Mouse (Mus musculus) E14TG2a.4 (cell line): ENCODE measurements around the gene Drd5.
A peak's percentile ranks its signal among the peaks of the same experiment; 100 is the strongest.

Source experiments
- H3K27me3 ChIP-seq: 2 replicates; pipeline ENCODE4 v1.6.1; 2014; ENCODE audit warnings: low read length, control low read depth; ENCODE audit not compliant: insufficient read depth
- H3K36me3 ChIP-seq: 2 replicates; pipeline ENCODE4 v1.6.1; 2014; ENCODE audit warnings: low read length, control low read depth; ENCODE audit not compliant: insufficient read depth
- H3K4me1 ChIP-seq: replicated peaks from 2 replicates; pipeline ENCODE4 v1.6.1; 2014; ENCODE audit warnings: low read depth, low read length, control low read depth
- H3K4me3 ChIP-seq: replicated peaks from 2 replicates; pipeline ENCODE4 v1.5.1; 2014; ENCODE audit warnings: mild to moderate bottlenecking, low read length
- H3K9me3 ChIP-seq: 2 replicates; pipeline ENCODE4 v1.6.1; 2014; ENCODE audit warnings: low read length, control low read depth
- CTCF ChIP-seq: conservative IDR thresholded peaks from 2 replicates; pipeline ENCODE4 v1.5.1; 2014; ENCODE audit warnings: low read length
- NANOG ChIP-seq: IDR thresholded peaks from 2 replicates; pipeline ENCODE4 v1.6.1; 2014; ENCODE audit warnings: borderline replicate concordance, low read length, mixed read lengths
- POU5F1 ChIP-seq: IDR thresholded peaks from 2 replicates; pipeline ENCODE4 v1.6.1; 2014; ENCODE audit warnings: low read length, borderline replicate concordance

Drd5 gene

GRCm38 (mm10) chr5:38318966-38319786 is at the start of gene Drd5:
TSS of gene Drd5 (plus strand) at chr5:38319367.
- peaks cover 12% of the 10 kb centered on the region for H3K4me1 ChIP-seq
- peaks cover 9% of the 10 kb centered on the region for H3K9me3 ChIP-seq
- H3K27me3 ChIP-seq, result peaks cover 92% of the 10 kb centered on the region
- no peaks in the 10 kb centered on the region for H3K36me3 ChIP-seq
- no peak for TF ChIP-seq CTCF
- TF ChIP-seq NANOG, result no peak
- TF ChIP-seq POU5F1, result no peak
- H3K4me3 ChIP-seq, result peak within 1 kb of the TSS; percentile 80

- peaks cover 21% of the 10 kb centered on the region for H3K4me1 ChIP-seq
- peaks cover 19% of the 10 kb centered on the region for H3K36me3 ChIP-seq
- H3K4me3 ChIP-seq, result no peak overlapping the region
- no peak for TF ChIP-seq CTCF
- no peak for TF ChIP-seq POU5F1
- no peak for TF ChIP-seq NANOG
- no peaks in the 10 kb centered on the region; the same call in 1 of the 2 replicates for H3K9me3 ChIP-seq
- H3K27me3 ChIP-seq, result peaks cover 37% of the 10 kb centered on the region
These were observed 48.2 kb upstream of the Drd5 start for GRCm38 (mm10) chr5:38270942-38271341.

- TF ChIP-seq CTCF, result no peak
- TF ChIP-seq POU5F1, result no peak
- no peak for TF ChIP-seq NANOG
- H3K4me3 ChIP-seq, result no peak overlapping the region
- H3K9me3 ChIP-seq, result no peaks in the 10 kb centered on the region; the same call in 1 of the 2 replicates
- H3K4me1 ChIP-seq, result peaks cover 44% of the 10 kb centered on the region
- H3K36me3 ChIP-seq, result peaks cover 5% of the 10 kb centered on the region; the same call in 1 of the 2 replicates
- H3K27me3 ChIP-seq, result peaks cover 63% of the 10 kb centered on the region
These were observed 45.3 kb upstream of the Drd5 start for GRCm38 (mm10) chr5:38273831-38274230.

- H3K9me3 ChIP-seq, result no peaks in the 10 kb centered on the region; the same call in 1 of the 2 replicates
- TF ChIP-seq NANOG (peak; percentile 70), POU5F1 (no peak; the same call in 1 of the 2 replicates), CTCF (no peak)
- peaks cover 5% of the 10 kb centered on the region; the same call in 1 of the 2 replicates for H3K36me3 ChIP-seq
- peak within 1 kb of the TSS; percentile 74 for H3K4me3 ChIP-seq
- peaks cover 56% of the 10 kb centered on the region for H3K4me1 ChIP-seq
- peaks cover 83% of the 10 kb centered on the region for H3K27me3 ChIP-seq
These were observed 43.4 kb upstream of the Drd5 start, which contains the start of gene Otop1 for GRCm38 (mm10) chr5:38275771-38276170. TSS of gene Otop1 (plus strand) at chr5:38275972.

GRCm38 (mm10) chr5:38276451-38276850 is 42.7 kb upstream of the Drd5 start:
- no peaks in the 10 kb centered on the region; the same call in 1 of the 2 replicates for H3K9me3 ChIP-seq
- peaks cover 88% of the 10 kb centered on the region for H3K27me3 ChIP-seq
- H3K4me3 ChIP-seq, result peak overlapping the region; percentile 74
- TF ChIP-seq CTCF (no peak), NANOG (no peak), POU5F1 (no peak)
- no peaks in the 10 kb centered on the region for H3K36me3 ChIP-seq
- peaks cover 56% of the 10 kb centered on the region for H3K4me1 ChIP-seq

GRCm38 (mm10) chr5:38277098-38277866 is 41.9 kb upstream of the Drd5 start:
- peak overlapping the region; percentile 74 for H3K4me3 ChIP-seq
- no peaks in the 10 kb centered on the region for H3K36me3 ChIP-seq
- H3K27me3 ChIP-seq, result peaks cover 91% of the 10 kb centered on the region
- TF ChIP-seq POU5F1 (no peak), NANOG (no peak), CTCF (no peak)
- H3K4me1 ChIP-seq, result peaks cover 56% of the 10 kb centered on the region
- no peaks in the 10 kb centered on the region; the same call in 1 of the 2 replicates for H3K9me3 ChIP-seq

- no peaks in the 10 kb centered on the region; the same call in 1 of the 2 replicates for H3K9me3 ChIP-seq
- TF ChIP-seq CTCF, result no peak
- peak overlapping the region; percentile 74 for H3K4me3 ChIP-seq
- H3K27me3 ChIP-seq, result peaks cover 87% of the 10 kb centered on the region
- H3K36me3 ChIP-seq, result no peaks in the 10 kb centered on the region
- H3K4me1 ChIP-seq, result peaks cover 56% of the 10 kb centered on the region
These were observed 41.1 kb upstream of the Drd5 start for GRCm38 (mm10) chr5:38277936-38278600.

GRCm38 (mm10) chr5:38280075-38280474 is 39.1 kb upstream of the Drd5 start:
- no peak for TF ChIP-seq CTCF
- no peak for TF ChIP-seq NANOG
- no peak for TF ChIP-seq POU5F1
- H3K4me3 ChIP-seq, result no peak overlapping the region
- H3K4me1 ChIP-seq, result peaks cover 44% of the 10 kb centered on the region
- no peaks in the 10 kb centered on the region for H3K9me3 ChIP-seq
- H3K36me3 ChIP-seq, result no peaks in the 10 kb centered on the region
- H3K27me3 ChIP-seq, result peaks cover 67% of the 10 kb centered on the region
